Mouse (Mus musculus) heart, embryonic 11.5 days (tissue): ENCODE data around the gene H2afj. TPM values are rescaled to one million over a fixed set of nuclear protein-coding genes. Genes with fewer than 3 reads are reported as not detected.

Experiments
- ATAC-seq: fragments of 200-750 bp; cut with Nextera tagmentation; replicated peaks from 2 replicates; pipeline ENCODE4 v1.8.0; 2017; ENCODE audit warnings: moderate library complexity; ENCODE audit not compliant: insufficient number of reproducible peaks, low FRiP score, low TSS enrichment
- H3K27ac ChIP-seq: fragments of 300-500 bp; sonication (generic); 2 replicates; pipeline ENCODE4 v1.5.1; 2014; ENCODE audit warnings: mild to moderate bottlenecking, low read depth, low read length
- H3K27me3 ChIP-seq: fragments of 300-500 bp; sonication (generic); 2 replicates; pipeline ENCODE4 v1.6.1; 2014; ENCODE audit warnings: mild to moderate bottlenecking, low read length, mixed read lengths; ENCODE audit not compliant: control insufficient read depth, insufficient read depth
- H3K36me3 ChIP-seq: fragments of 300-500 bp; sonication (generic); 2 replicates; pipeline ENCODE4 v1.6.1; 2014; ENCODE audit warnings: mild to moderate bottlenecking, low read length, moderate library complexity, mixed read lengths; ENCODE audit not compliant: control insufficient read depth, insufficient read depth
- H3K4me1 ChIP-seq: fragments of 300-500 bp; sonication (generic); 2 replicates; pipeline ENCODE4 v1.6.1; 2014; ENCODE audit warnings: low read length; ENCODE audit not compliant: control insufficient read depth, insufficient read depth
- H3K4me2 ChIP-seq: fragments of 300-500 bp; sonication (generic); 2 replicates; pipeline ENCODE4 v1.6.1; 2014; ENCODE audit warnings: mild to moderate bottlenecking, moderate library complexity
- H3K4me3 ChIP-seq: fragments of 300-500 bp; sonication (generic); 2 replicates; pipeline ENCODE4 v1.5.1; 2014; ENCODE audit warnings: low read depth, low read length
- H3K9ac ChIP-seq: fragments of 300-500 bp; sonication (generic); 2 replicates; pipeline ENCODE4 v1.6.1; 2014; ENCODE audit warnings: mild to moderate bottlenecking, low read depth, low read length, moderate library complexity
- H3K9me3 ChIP-seq: fragments of 300-500 bp; sonication (generic); replicated peaks from 2 replicates; pipeline ENCODE4 v1.6.1; 2016; ENCODE audit warnings: low read length; ENCODE audit not compliant: control insufficient read depth
- WGBS: fragments of 180-500 bp; shearing (Covaris S2); extraction: QIAGEN DNeasy Blood & Tissue Kit; methylation state at CpG from one replicate; pipeline ENCODE4 v1.1.7; 2014; ENCODE audit not compliant: insufficient replicate concordance; 5-methylcytosine and 5-hydroxymethylcytosine counted together
- microRNA-seq: library from miRNA; unstranded; fragments of <30 nt; microRNA quantifications from one replicate; pipeline ENCODE4, GENCODE M21; 2016; ENCODE audit warnings: borderline number of aligned reads
- polyA plus RNA-seq: library from polyadenylated mRNA; unstranded; fragments of >200 nt; fragmentation: Nextera tagmentation; extraction: Ambion mirVana; gene quantifications from 2 replicates; pipeline ENCODE4 v1.2.1, GENCODE M21; 2014

Gene H2afj
- polyA plus RNA-seq, 1 experiment from 2014 or later = 91.1 TPM

- Histone ChIP-seq H3K4me3 (peak overlapping the region; percentile 38), H3K27ac (no peak overlapping the region)
Measured at GRCm38 (mm10) chr6:136855183-136855582, 47.1 kb downstream of the H2afj start.

GRCm38 (mm10) chr6:136856071-136856636, 48.1 kb downstream of the H2afj start:
- peak overlapping the region; percentile 77 for H3K27ac ChIP-seq
- peak; percentile 16 for ATAC-seq
- WGBS = 26% methylated on average over 14 of the region's 14 CpGs
- no peaks in the 10 kb centered on the region for H3K9me3 ChIP-seq
- no peaks in the 10 kb centered on the region for H3K36me3 ChIP-seq
- peak overlapping the region; percentile 58 for H3K9ac ChIP-seq
- H3K4me3 ChIP-seq = peak overlapping the region; percentile 38
- H3K4me2 ChIP-seq = peak overlapping the region; percentile 57
- no peaks in the 10 kb centered on the region for H3K27me3 ChIP-seq
- peaks cover 48% of the 10 kb centered on the region for H3K4me1 ChIP-seq

More at GRCm38 (mm10) chr6:136855183-136855582, 47.1 kb downstream of the H2afj start:
- WGBS = 61% methylated on average over 2 of the region's 2 CpGs
- Histone ChIP-seq H3K4me2 (peak overlapping the region; percentile 57), H3K9ac (no peak overlapping the region; the same call in 1 of the 2 replicates), H3K9me3 (no peaks in the 10 kb centered on the region), H3K36me3 (no peaks in the 10 kb centered on the region), H3K4me1 (peaks cover 44% of the 10 kb centered on the region), H3K27me3 (no peaks in the 10 kb centered on the region)
- no peak for ATAC-seq

- Histone ChIP-seq H3K27ac (peak within 1 kb of the TSS; percentile 97), H3K27me3 (no peaks in the 10 kb centered on the region), H3K4me2 (peak within 1 kb of the TSS; percentile 57), H3K4me3 (peak within 1 kb of the TSS; percentile 38), H3K9me3 (no peaks in the 10 kb centered on the region), H3K9ac (peak within 1 kb of the TSS; percentile 75), H3K4me1 (peaks cover 48% of the 10 kb centered on the region), H3K36me3 (no peaks in the 10 kb centered on the region)
- peak; percentile 87 for ATAC-seq
- WGBS = 18% methylated on average over 18 of the region's 18 CpGs
Measured at GRCm38 (mm10) chr6:136857186-136857872, 49.3 kb downstream of the H2afj start, which contains the start of gene Art4. Art4 (minus strand) TSS chr6:136857733.

- H3K27me3 ChIP-seq = no peaks in the 10 kb centered on the region
- H3K36me3 ChIP-seq = no peaks in the 10 kb centered on the region
- ATAC-seq = peak; percentile 60
- 6% methylated on average over 11 of the region's 11 CpGs for WGBS
- no peaks in the 10 kb centered on the region for H3K9me3 ChIP-seq
- H3K27ac ChIP-seq = peak overlapping the region; percentile 97
- H3K4me1 ChIP-seq = peaks cover 42% of the 10 kb centered on the region
- peak overlapping the region; percentile 57 for H3K4me2 ChIP-seq
- peak overlapping the region; percentile 75 for H3K9ac ChIP-seq
- peak overlapping the region; percentile 38 for H3K4me3 ChIP-seq
Measured at GRCm38 (mm10) chr6:136857873-136858260, 49.8 kb downstream of the H2afj start.

GRCm38 (mm10) chr6:136858420-136858819, 50.4 kb downstream of the H2afj start:
- Histone ChIP-seq H3K36me3 (no peaks in the 10 kb centered on the region), H3K4me2 (peak overlapping the region; percentile 57), H3K27me3 (no peaks in the 10 kb centered on the region), H3K27ac (peak overlapping the region; percentile 97), H3K4me1 (peaks cover 41% of the 10 kb centered on the region), H3K9ac (no peak overlapping the region), H3K4me3 (peak overlapping the region; percentile 38; the same call in 1 of the 2 replicates), H3K9me3 (no peaks in the 10 kb centered on the region)
- 38% methylated on average over 8 of the region's 8 CpGs for WGBS
- no peak for ATAC-seq

Small RNA genes lying within 50 kb of the gene (microRNA-seq; reads per million reads assigned to microRNA genes)
- not detected for gene Gm44364

Other genes with a start within 250 kb of the H2afj start
- 5.3 and 5.4 TPM in 2 replicates for gene Plbd1, start 146.3 kb upstream of the H2afj start, polyA plus RNA-seq
- 0.11 TPM in 1 of 2 replicates, not detected in the other for gene Gucy2c, start 26.5 kb upstream of the H2afj start, polyA plus RNA-seq
- gene Hist4h4, start 3.8 kb upstream of the H2afj start, polyA plus RNA-seq = 0.17 and 0.51 TPM in 2 replicates
- gene BC049715, start 19.4 kb downstream of the H2afj start, polyA plus RNA-seq = 1.6 and 2.1 TPM in 2 replicates
- gene Wbp11, start 20.0 kb downstream of the H2afj start, polyA plus RNA-seq = 93.5 and 107 TPM in 2 replicates
- not detected in 2 replicates for gene Smco3, start 27.2 kb downstream of the H2afj start, polyA plus RNA-seq
- 13.2 and 15.1 TPM in 2 replicates for gene Art4, start 49.5 kb downstream of the H2afj start, polyA plus RNA-seq
- 73.6 and 75.1 TPM in 2 replicates for gene Mgp, start 67.6 kb downstream of the H2afj start, polyA plus RNA-seq
- 1.3 and 1.5 TPM in 2 replicates for gene Erp27, start 113.9 kb downstream of the H2afj start, polyA plus RNA-seq
- gene Pde6h, start 115.6 kb downstream of the H2afj start, polyA plus RNA-seq = 0.43 TPM in 1 of 2 replicates, not detected in the other
- 115 and 128 TPM in 2 replicates for gene Arhgdib, start 133.7 kb downstream of the H2afj start, polyA plus RNA-seq